Mouse (Mus musculus) hindbrain, embryonic 16.5 days (tissue): ENCODE results near the gene Arhgap15. TPM values are rescaled to one million over a fixed set of nuclear protein-coding genes. Genes with fewer than 3 reads are reported as not detected.

Source experiments
- ATAC-seq: fragments of 200-750 bp; cut with Nextera tagmentation; 2 replicates; pipeline ENCODE4 v1.8.0; 2017; ENCODE audit warnings: moderate TSS enrichment, moderate library complexity
- H3K27ac ChIP-seq: fragments of 300-500 bp; sonication (generic); 2 replicates; pipeline ENCODE4 v1.5.1; 2014; ENCODE audit warnings: low read depth, mild to moderate bottlenecking, control low read depth, low read length, moderate library complexity
- H3K27me3 ChIP-seq: fragments of 300-500 bp; sonication (generic); replicated peaks from 2 replicates; pipeline ENCODE4 v1.6.1; 2014; ENCODE audit warnings: low read length; ENCODE audit not compliant: control insufficient read depth, insufficient read depth
- H3K36me3 ChIP-seq: fragments of 300-500 bp; sonication (generic); 2 replicates; pipeline ENCODE4 v1.6.1; 2014; ENCODE audit warnings: mild to moderate bottlenecking, low read length, moderate library complexity, mixed read lengths; ENCODE audit not compliant: control insufficient read depth, insufficient read depth
- H3K4me1 ChIP-seq: fragments of 300-500 bp; sonication (generic); 2 replicates; pipeline ENCODE4 v1.6.1; 2014; ENCODE audit warnings: low read depth, low read length; ENCODE audit not compliant: control insufficient read depth, insufficient read depth
- H3K4me2 ChIP-seq: fragments of 300-500 bp; sonication (generic); 2 replicates; pipeline ENCODE4 v1.6.1; 2014; ENCODE audit warnings: mild to moderate bottlenecking, low read length, control low read depth, moderate library complexity
- H3K4me3 ChIP-seq: fragments of 300-500 bp; sonication (generic); 2 replicates; pipeline ENCODE4 v1.5.1; 2014; ENCODE audit warnings: mild to moderate bottlenecking, low read length, control low read depth, moderate library complexity
- H3K9ac ChIP-seq: fragments of 300-500 bp; sonication (generic); 2 replicates; pipeline ENCODE4 v1.6.1; 2014; ENCODE audit warnings: low read depth, mild to moderate bottlenecking, control low read depth, low read length, moderate library complexity
- H3K9me3 ChIP-seq: fragments of 300-500 bp; sonication (generic); 2 replicates; pipeline ENCODE4 v1.6.1; 2014; ENCODE audit warnings: mild to moderate bottlenecking, low read length, moderate library complexity; ENCODE audit not compliant: control insufficient read depth
- WGBS: fragments of 180-500 bp; shearing (Covaris S2); extraction: QIAGEN DNeasy Blood & Tissue Kit; methylation state at CpG from one replicate; pipeline ENCODE4 v1.1.7; 2014; 5-methylcytosine and 5-hydroxymethylcytosine counted together
- polyA plus RNA-seq: library from polyadenylated mRNA; unstranded; fragments of >200 nt; fragmentation: Nextera tagmentation; extraction: Ambion mirVana; gene quantifications from 2 replicates; pipeline ENCODE4 v1.2.1, GENCODE M21; 2015

Arhgap15 gene
- polyA plus RNA-seq, 1 experiment from 2014 or later = 3.0 TPM

GRCm38 (mm10) chr2:44123246-44123645 lies 374.6 kb downstream of the Arhgap15 start:
- ATAC-seq = no peak
- Histone ChIP-seq H3K27ac (no peak overlapping the region), H3K27me3 (no peaks in the 10 kb centered on the region), H3K4me3 (no peak overlapping the region), H3K4me1 (no peaks in the 10 kb centered on the region), H3K9ac (no peak overlapping the region), H3K36me3 (no peaks in the 10 kb centered on the region), H3K4me2 (no peak overlapping the region), H3K9me3 (no peaks in the 10 kb centered on the region)
- 89% methylated on average over 2 of the region's 2 CpGs for WGBS

GRCm38 (mm10) chr2:44124093-44124492 lies 375.5 kb downstream of the Arhgap15 start:
- Histone ChIP-seq H3K4me2 (no peak overlapping the region), H3K9ac (no peak overlapping the region), H3K9me3 (no peaks in the 10 kb centered on the region), H3K36me3 (no peaks in the 10 kb centered on the region), H3K4me1 (no peaks in the 10 kb centered on the region), H3K4me3 (no peak overlapping the region), H3K27me3 (no peaks in the 10 kb centered on the region), H3K27ac (no peak overlapping the region)
- no peak for ATAC-seq
- 76% methylated on average over 3 of the region's 3 CpGs for WGBS

- Histone ChIP-seq H3K27me3 (no peaks in the 10 kb centered on the region), H3K36me3 (no peaks in the 10 kb centered on the region), H3K4me2 (no peak overlapping the region), H3K4me1 (no peaks in the 10 kb centered on the region), H3K27ac (no peak overlapping the region), H3K9me3 (no peaks in the 10 kb centered on the region), H3K4me3 (no peak overlapping the region), H3K9ac (no peak overlapping the region)
- no peak for ATAC-seq
- WGBS = 76% methylated on average over 3 of the region's 3 CpGs
These were observed 376.1 kb downstream of the Arhgap15 start for GRCm38 (mm10) chr2:44124683-44125082.

GRCm38 (mm10) chr2:44126044-44126695 lies 377.5 kb downstream of the Arhgap15 start:
- Histone ChIP-seq H3K4me2 (no peak overlapping the region), H3K9ac (no peak overlapping the region)

GRCm38 (mm10) chr2:44129533-44129932 lies 380.9 kb downstream of the Arhgap15 start:
- H3K4me2 ChIP-seq = no peak overlapping the region
- H3K36me3 ChIP-seq = no peaks in the 10 kb centered on the region
- H3K9me3 ChIP-seq = no peaks in the 10 kb centered on the region
- H3K4me3 ChIP-seq = no peak overlapping the region
- H3K27me3 ChIP-seq = no peaks in the 10 kb centered on the region
- no peak overlapping the region for H3K27ac ChIP-seq
- 85% methylated on average over 3 of the region's 3 CpGs for WGBS
- H3K4me1 ChIP-seq = no peaks in the 10 kb centered on the region
- no peak overlapping the region for H3K9ac ChIP-seq
- no peak for ATAC-seq

More at GRCm38 (mm10) chr2:44126044-44126695, 377.5 kb downstream of the Arhgap15 start:
- H3K9me3 ChIP-seq = no peaks in the 10 kb centered on the region
- ATAC-seq = no peak
- 92% methylated on average over 1 of the region's 1 CpGs for WGBS
- H3K27ac ChIP-seq = no peak overlapping the region
- H3K27me3 ChIP-seq = no peaks in the 10 kb centered on the region
- no peaks in the 10 kb centered on the region for H3K36me3 ChIP-seq
- no peak overlapping the region for H3K4me3 ChIP-seq
- H3K4me1 ChIP-seq = no peaks in the 10 kb centered on the region

- no peak overlapping the region for H3K27ac ChIP-seq
- no peak for ATAC-seq
- no peaks in the 10 kb centered on the region for H3K9me3 ChIP-seq
- 83% methylated on average over 3 of the region's 3 CpGs for WGBS
- no peak overlapping the region for H3K4me3 ChIP-seq
- H3K9ac ChIP-seq = no peak overlapping the region
- no peaks in the 10 kb centered on the region for H3K27me3 ChIP-seq
- H3K4me2 ChIP-seq = no peak overlapping the region
- H3K36me3 ChIP-seq = no peaks in the 10 kb centered on the region
- H3K4me1 ChIP-seq = no peaks in the 10 kb centered on the region
These were observed 382.6 kb downstream of the Arhgap15 start for GRCm38 (mm10) chr2:44131271-44131670.

GRCm38 (mm10) chr2:44134796-44135195 lies 386.2 kb downstream of the Arhgap15 start:
- no peak overlapping the region for H3K27ac ChIP-seq
- H3K9me3 ChIP-seq = no peaks in the 10 kb centered on the region
- no peaks in the 10 kb centered on the region for H3K4me1 ChIP-seq
- no peak overlapping the region for H3K9ac ChIP-seq
- no peaks in the 10 kb centered on the region for H3K36me3 ChIP-seq
- no peaks in the 10 kb centered on the region for H3K27me3 ChIP-seq
- H3K4me2 ChIP-seq = no peak overlapping the region
- no peak overlapping the region for H3K4me3 ChIP-seq
- no peak for ATAC-seq
- WGBS = 77% methylated on average over 3 of the region's 3 CpGs

GRCm38 (mm10) chr2:44140455-44140854 lies 391.8 kb downstream of the Arhgap15 start:
- H3K9ac ChIP-seq = no peak overlapping the region
- no peak overlapping the region for H3K4me3 ChIP-seq
- no peak for ATAC-seq
- 87% methylated on average over 4 of the region's 4 CpGs for WGBS
- H3K36me3 ChIP-seq = no peaks in the 10 kb centered on the region
- no peaks in the 10 kb centered on the region for H3K27me3 ChIP-seq
- no peak overlapping the region for H3K27ac ChIP-seq
- H3K4me2 ChIP-seq = no peak overlapping the region
- no peaks in the 10 kb centered on the region for H3K4me1 ChIP-seq
- no peaks in the 10 kb centered on the region for H3K9me3 ChIP-seq

- no peak for ATAC-seq
- no peak overlapping the region for H3K9ac ChIP-seq
- H3K4me1 ChIP-seq = no peaks in the 10 kb centered on the region
- no peak overlapping the region for H3K27ac ChIP-seq
- 78% methylated on average over 9 of the region's 9 CpGs for WGBS
- no peaks in the 10 kb centered on the region for H3K36me3 ChIP-seq
- H3K9me3 ChIP-seq = no peaks in the 10 kb centered on the region
- H3K27me3 ChIP-seq = no peaks in the 10 kb centered on the region
- H3K4me2 ChIP-seq = no peak overlapping the region
- no peak overlapping the region for H3K4me3 ChIP-seq
These were observed 393.5 kb downstream of the Arhgap15 start for GRCm38 (mm10) chr2:44142152-44142551.
